Mouse (Mus musculus) heart, adult 9 months (tissue): Measurements from ENCODE around the gene Ghr.
A peak's percentile ranks its signal among the peaks of the same experiment; 100 is the strongest.

Source experiments
- DNase-seq, 2 experiments: peaks; one replicate each; pipeline ENCODE4 v3.0.0; 2022; ENCODE audit warnings: low spot score in 2 of 2

The Ghr gene

DNA sequence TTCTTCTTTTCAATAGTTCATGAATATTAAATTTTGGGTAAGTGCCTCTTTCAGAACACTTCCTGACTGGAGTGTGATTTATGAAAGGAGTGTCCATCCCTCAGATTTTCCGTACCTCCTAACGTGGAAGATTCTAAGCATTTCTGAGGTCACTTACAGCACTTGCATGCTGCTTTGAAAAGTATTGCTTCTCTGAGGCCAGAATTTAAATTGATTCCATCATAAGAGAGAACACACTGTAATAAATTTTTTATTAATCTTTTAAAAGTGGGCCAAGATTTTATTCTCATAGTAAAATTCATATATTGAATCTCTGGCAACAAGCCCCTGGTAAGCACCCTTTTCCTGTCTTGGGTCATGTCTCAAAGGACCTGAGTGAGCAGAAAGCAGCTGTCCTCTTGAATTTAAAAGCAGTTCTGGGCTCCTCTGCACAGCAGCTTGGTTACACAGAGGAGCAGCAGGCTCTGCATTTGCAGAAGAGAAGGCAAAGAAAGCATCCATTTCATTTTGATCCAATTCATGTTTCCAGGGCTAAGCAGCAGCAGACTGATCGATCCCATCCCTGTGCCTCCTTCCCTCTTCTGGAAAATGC is 46.9 kb downstream of the Ghr start:
- peak; percentile 19 to 27 for DNase-seq

DNA sequence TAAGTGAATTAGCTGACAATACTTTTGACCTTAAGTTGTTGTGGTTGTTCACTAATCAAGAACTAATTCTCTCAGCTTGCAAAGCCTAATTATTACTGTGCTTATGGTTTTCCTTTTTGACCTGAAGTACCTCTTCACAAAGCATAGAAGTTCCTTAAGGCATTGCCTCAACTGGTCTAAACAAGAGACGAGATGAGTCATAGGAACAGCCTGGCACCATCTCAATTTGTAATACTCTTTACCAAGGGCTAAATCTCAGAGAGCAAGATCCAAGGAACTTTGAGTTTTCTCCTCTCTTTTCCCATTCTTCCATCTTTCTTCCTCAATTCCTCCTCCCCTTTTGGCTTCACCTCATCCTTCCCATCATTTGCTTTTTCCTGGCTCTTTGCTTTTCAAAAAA is 69.3 kb downstream of the Ghr start:
- no peak for DNase-seq

DNA sequence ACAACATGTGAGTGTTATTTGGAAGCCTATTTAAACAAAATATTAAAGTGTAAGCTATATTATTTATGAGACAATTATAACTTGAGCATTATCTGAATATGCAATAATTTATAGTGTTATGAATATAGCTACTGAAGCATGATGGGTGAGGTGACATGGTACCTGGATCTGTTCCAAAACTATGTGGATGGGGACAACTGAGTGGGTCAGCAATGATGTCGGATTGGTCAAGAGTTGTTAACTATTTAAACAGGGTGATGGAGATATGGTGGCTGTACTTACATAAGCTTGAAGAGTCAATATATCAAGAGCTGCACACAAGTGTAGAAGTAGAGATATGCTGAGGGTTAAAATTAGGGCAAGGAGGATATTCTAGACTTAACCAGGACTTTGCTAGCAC is 70.9 kb downstream of the Ghr start:
- no peak for DNase-seq

DNA sequence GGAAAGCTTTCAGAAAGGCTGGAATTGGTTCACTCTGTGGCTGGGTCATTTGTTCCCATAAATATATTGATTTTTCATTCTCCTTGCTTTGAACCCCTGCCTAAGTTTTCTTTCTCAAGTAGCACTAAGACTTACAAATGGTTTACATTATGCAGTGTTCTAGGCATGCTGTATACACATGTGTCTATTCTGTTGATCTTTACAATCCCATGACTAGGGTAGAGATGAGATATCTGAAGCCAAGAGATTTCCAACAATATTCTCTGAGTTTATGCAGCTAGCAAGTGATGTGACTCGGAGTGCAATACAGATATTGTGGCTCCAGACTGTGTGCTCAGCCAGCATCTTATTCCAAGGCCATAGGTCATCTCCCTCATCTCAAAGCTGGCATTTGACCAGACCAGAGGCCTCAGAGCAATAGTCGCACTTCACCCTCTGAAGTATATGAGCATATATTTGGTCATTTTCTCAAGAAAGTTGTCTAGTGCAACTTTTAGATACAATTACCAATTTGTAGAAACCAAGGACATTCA is 71.6 kb downstream of the Ghr start:
- DNase-seq = no peak

DNA sequence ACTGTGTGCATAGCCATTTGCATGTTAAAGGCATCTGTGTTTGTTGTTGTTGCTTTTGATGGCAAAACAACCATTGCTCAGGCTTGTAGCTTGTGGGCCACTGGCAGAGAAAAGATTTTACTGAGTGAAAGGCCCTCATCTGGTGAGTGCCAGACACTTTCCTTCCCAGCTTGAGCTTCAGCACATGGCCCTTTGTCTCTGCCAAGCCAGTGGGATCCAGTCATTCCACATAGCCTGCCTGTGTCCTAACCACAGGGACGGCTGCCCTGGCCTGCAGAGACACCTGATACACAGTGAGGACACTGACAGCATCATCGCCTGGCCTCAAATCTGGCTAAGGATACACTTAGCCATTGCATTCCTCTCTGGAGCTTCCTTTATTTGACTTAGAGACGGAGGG is 74.2 kb downstream of the Ghr start:
- peak; percentile 81 to 83 for DNase-seq

DNA sequence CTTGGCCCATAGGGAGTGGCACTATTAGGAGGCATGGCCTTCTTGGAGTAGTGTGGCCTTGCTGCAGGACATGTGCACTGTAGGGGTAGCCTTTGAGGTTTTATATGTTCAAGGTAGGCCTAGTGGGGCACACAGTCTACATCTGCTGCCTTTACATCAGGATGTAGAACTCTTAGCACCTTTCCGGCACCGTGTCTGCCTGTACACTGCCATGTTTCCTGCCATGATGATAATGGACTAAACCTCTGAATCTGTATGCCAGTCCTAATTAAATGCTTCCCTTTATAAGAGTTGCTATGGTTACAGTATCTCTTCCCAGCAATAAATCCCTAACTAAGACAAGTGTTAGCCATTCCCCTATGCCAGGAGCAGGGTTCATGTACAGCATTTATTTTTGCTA is 76.0 kb downstream of the Ghr start:
- DNase-seq = no peak

DNA sequence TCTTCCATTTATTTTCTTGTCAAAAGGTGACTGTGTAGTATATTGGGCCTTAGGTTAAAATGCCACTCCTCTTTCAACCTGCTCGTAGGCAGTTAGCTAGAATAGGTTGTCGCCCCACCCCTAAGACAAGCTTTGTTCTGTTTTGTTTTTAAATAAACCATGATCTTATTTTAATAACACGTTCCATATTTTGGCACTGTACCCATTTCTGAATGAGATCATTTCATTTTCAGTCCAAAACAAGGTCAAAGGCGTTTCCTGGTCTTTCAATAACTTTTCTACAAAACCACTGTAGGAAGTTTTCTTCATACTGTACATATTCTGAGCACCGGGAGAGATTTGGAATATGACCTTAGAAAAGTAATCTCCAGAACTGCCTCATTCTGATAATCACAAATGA is 78.6 kb downstream of the Ghr start:
- peak; percentile 35 to 43 for DNase-seq

DNA sequence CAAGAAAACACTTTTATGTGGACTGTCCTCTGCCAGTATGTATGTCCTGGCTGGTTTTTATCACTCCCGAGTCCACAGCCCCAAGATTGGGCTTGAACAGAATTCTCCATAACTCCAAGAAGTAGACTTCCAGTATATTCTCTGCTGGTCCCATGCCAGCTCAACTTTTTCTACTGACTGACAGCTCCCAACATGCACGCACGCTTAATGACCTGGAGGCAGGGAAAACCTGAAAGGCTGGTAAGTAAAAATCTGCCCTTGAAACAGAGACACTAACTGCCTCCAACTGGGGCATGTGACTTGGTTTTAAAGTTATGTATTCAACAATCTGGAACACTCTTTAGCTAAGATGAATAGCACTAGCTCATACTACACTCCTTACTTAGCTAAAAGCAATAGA is 81.6 kb downstream of the Ghr start:
- no peak for DNase-seq

DNA sequence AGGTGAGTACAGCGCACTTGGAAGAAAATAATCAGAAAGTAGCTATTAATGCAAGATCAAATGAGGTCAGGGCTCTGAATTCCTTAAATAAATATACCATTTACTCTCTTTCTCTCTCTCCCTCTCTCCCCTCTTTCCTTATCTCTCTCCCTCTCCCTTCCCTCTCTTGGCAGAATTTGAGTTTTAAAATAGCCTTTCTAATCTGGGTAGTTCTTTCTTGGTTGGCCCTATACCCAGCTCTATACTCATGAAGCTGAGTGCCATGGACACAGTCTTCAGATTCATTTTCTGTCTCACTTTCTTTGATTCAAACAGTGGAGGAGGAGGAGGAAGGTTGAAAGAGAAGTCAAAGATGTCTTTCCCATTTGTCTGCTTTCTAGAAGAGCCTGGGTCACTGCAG is 84.3 kb downstream of the Ghr start:
- no peak for DNase-seq

DNA sequence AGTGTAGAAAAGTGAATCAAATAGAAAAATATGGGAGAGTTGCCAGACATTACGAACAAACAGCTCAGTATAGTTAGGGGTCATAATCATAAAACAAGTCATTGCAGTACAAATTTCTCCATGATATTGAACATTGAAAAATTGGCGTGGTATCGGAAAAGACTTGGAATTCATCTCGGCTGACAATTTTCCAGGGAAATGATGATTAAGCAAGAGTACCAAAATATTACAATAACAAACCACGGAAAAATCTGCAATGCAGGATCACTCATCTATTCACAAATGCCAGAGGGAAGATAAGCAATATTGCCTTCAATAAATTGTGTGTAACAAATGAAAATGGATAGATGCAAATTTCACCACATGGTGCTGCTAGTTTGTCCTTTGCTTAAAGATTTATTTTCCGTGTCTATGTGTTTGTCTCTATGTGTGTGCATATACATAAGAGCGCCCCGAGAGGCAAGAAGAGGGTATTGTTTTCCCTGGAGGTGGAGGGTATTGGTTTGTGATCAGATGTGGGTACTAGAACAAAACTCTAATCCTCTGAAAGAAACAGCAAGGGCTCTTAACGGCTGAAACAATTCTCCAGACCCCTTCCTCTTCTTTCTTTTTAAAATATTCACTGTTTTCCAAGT is 85.2 kb downstream of the Ghr start:
- DNase-seq = no peak

DNA sequence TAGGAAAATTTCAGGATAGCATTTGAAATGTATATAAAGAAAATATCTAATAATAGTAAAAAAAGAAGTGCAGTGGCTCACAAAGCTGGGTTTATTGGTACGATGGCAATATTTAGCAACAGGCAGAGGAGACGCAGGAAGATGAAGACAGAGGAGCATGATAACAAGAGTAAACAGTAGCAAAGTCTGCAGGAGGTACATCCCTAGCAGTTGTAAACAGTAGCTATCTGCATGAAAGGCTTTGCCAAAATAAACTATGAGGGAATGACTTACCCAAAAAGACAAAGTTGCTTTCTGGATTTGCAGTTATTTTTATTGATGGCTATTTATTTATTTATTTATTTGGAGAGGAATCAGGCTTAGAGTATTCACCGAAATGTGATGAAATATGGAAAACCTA is 92.4 kb downstream of the Ghr start:
- no peak for DNase-seq

DNA sequence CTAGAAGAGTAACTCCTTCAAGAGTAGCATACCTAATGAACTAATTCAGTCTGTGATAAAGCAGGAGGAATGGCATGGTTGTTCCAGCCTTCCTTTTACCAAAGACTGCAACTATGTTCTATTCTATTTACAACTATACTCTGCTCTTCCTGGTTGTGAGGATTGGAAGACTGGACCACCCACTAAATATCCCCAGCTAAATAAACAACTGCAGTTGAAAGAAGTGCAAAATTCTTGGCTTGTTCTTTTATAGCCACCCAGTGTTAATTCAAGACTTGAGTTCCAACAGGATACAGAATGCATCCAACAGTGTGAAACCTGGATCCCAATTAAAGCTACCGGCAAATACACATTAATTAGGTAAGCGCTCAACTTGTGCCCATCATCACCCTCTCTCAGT is 93.3 kb downstream of the Ghr start:
- DNase-seq = no peak

DNA sequence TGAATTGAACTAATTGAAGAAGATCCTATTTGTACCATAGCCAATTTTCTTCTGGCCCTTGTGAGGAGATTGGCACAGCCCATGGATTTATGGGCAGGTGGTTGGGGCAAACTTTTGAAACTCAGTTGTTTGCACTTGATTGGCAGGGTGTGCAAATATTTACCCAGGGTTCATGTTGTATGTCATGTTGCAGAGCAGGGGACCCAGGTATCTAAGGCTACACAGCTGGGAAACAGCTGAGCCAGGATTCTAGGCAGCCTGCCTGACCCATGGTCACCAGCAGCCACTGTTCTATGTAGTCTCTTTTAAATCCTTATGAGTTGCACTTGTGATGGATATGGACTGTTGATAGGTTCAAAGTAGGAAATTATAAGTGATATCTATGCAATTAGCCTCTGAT is 94.1 kb downstream of the Ghr start:
- DNase-seq = no peak

DNA sequence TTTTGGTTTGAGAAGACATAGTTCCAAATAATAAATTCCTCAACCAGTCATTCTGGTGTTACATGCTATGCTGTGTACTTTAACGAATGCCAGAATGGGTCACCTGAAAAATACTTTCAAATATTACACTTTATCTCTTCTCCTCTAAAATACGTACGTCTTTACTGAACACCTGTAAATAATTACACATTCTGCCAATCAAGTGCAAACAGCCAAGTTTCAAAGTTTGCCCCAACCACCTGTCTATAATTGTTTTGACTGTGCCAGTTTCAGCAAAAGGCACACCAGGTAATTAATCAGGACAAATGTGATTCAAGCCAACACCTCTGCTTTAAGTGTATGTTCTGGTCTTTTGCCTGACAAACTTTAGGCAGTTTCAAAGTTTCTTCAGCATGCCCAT is 94.7 kb downstream of the Ghr start:
- DNase-seq = no peak

DNA sequence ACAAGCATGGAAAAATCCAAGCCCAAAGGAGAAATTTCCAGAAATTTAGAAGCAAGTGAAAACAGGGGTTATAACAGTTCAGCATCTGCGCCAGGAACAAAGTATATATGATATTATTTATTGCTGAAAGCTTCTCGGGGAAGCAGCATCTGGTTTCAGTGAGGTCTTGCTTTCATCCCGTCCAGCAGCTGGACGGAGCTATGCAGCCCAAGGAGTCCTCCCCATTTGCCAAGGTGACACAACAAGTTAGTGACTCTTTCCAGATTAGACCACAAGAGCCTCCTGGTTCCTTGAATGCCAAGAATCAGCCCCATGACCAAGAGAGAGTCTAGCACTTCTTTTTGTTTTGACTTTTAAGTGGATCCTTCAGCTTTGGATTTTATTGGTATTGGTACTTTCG is 96.6 kb downstream of the Ghr start:
- DNase-seq = peak; percentile 61 to 65

DNA sequence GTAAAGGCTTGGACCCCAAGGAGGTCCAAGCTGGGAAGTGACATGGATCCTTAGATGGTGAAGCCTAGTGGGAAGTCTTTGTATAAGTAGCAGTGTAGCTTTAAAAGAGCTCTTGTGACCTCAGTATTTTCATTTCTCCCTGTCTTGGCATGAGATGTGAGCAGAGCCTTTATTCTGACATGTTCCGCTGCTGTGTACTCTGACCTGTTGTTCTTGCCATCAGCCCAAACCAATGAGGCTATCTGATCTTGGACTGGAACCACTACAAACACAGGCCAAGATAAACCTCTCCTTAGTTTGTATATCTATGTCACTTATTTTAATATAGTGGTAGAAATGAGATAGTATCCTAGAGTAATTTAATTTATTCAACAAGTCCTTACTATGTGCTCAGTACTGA is 97.9 kb downstream of the Ghr start:
- no peak for DNase-seq

DNA sequence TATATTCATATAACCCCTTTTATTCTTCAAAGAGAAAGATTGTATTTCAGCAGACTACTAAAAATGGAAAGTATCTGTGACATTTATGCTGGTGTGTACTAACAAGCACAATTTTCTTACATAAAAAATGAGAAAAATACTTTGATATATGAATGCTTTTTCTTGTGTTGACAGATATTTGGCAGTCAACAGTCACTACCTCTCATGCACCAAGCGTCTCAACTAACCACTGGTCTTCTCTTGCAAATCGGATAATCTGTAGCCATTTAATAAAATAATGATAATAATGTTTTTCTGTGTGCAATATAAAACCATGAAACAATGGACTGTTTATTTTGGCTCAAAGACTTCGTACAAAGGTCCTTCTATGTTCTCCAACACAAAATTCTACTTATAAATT is 99.8 kb downstream of the Ghr start:
- DNase-seq = no peak

DNA sequence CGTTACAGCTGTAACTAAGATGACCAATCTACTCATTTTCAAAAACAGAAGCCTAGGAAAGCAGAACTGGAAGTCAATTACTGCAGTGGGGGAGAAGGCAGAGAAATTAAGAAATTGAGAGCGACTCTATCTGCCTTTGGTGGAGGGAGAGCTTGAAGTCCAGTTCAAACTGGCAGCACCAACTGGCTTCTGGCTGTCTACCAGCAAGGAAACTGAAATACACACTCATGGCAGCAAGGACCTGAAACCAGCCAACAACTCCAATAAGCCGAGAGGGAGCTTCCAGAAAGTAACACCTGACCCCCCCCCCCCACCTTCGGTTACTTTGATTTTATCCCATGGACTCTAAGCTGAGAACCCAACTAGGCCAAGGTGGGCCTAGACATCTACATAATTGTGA is 114.1 kb downstream of the Ghr start:
- no peak for DNase-seq

DNA sequence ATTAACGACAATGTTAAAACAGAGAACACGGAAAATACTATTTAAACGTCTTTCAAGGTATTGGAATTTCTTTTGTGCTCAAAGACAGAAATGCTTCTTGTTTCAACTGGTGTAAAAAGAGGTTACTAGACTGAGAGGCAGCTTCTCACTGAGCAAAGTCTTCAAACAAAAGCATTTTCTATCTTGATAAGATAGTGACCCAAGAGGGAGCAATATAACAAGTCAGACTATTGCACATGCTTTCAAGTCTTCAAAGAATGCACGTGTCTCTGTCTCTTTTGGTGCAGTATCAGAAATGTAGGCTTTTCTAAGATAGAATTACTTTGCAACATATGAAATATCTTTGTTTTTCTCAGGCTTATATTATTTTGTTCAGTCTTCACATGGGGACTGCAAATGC is 116.7 kb downstream of the Ghr start:
- DNase-seq = no peak

DNA sequence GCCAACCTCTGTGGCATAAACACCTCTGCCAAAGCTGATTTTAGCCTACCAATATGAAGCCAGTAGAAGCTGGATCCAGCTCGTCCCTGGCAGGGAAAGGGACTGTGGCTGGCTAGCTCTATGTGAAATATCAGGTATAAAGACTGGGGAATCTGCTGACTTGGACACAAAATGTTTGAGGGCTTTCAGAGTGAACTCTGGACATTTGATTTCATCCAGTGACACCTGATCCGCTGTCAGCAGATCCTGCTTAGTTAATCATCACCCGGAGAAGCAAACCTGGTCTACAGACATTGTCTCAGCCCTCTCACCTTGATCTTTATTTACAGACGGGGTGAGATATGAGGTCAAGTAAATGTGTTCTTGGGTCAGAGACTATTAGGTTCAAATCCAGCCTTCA is 118.5 kb downstream of the Ghr start:
- DNase-seq = no peak

DNA sequence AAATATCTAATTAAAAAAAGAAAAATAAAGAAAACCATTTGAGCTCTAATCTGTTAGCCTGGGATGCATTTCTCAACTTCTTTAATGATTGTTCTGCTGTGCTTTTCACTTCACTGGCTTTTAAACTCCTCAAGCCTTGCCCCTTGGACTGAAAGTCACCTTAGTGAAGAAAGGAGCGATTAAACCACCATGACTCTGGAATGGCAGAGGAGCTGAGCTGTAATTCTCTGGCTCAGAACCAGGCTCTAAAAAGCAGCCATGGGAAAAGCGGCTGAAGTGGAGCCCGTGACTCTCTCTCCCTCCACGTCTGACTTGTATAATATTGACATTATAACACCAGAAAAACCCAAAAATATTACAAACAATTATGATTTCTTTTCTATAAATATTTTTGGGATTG is 126.7 kb downstream of the Ghr start:
- peak in 1 of 2 experiments; percentile 39 for DNase-seq

DNA sequence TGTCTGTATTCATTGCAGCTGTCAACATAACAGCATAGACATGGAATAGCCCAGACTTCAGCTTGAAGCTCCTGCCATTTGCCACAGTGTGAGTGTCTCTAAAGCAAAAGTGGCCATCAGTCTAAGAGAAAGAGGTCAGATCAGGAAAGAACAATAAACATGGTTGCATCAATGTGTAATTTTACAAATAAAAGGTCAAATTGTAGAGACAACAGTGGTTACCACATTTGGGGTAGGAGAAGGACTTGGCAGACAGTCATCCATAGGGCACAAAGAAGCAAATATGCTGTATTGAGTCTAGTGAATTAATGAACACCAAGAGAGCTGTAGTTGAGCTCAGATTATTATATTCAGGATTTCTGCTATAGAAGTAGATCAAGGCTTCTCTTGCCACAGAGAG is 127.7 kb downstream of the Ghr start:
- no peak for DNase-seq

DNA sequence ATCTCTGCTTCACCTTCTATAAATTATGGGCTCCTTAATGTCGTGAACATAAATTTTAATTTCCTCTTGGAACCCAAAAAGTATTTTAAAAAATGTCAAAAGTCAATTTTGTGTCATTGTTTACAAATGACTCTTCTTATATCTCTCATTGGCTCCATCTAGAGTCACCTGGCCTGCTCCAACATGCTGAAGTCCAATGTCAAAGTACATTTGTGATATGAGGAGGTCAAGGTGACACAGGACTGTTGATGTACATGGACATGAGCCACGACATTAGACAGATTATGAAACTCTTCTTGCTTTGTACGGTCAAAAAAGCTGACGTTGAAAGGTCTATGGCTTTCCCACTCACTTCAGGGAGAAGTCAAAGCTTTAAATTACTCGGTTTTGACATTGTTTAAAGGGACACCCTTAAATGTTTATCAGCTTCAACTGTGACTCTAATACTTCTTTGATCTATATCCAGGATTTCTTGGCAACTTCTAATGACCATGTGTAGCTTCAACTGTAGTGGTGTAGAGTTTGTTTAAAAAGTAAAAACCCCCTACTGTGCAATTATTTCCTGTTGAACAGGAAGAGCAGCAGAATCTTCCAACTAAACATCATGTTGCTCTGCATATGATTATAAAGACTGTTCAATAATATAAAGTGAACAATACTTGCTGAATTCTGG is 131.1 kb downstream of the Ghr start:
- DNase-seq = no peak
